Mouse (Mus musculus): ENCODE results near the gene Ngp.

Ngp gene

DNA sequence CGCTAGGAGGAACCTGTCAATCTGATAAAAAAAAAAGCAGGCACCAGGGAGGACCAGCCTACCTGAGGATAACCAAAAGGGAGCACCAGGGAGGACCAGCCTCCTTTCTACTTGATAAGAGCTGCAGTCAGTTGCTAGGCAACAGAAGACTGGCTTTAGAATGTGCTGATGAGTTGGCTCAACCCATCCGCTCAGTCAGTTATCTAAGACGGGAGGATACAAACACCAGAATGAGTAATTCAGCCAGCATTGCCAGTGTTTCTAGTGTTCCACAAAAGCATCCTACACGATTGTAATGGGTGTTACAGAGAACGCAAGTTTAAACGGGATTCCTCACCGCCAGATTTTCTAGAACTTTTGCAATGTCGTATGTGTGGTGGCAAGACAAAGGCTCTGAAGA is 11.7 kb downstream of the Ngp start:
- no peak for DNase-seq (ENCODE audit: extremely low read depth, insufficient read length, low spot score)

DNA sequence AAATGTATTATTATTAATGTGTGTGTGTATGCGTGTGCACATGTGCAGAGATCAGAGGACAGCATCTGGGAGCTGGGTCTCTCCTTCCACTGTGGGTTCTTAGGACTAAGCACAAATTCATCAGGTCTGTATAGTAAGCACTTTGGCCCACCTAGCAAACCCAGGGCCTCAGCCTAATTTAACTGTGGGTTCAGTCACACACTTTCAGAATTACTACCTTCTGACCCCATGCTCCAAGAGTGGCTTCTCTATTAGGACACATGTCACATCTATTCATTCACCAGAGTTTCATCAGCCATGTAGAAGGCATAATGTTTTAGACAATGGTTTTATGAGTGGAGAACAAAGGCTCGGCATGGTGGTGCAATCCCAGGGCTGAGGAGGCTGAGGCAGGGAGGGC is 13.5 kb downstream of the Ngp start:
- no peak for DNase-seq (ENCODE audit: extremely low read depth, insufficient read length, low spot score)

DNA sequence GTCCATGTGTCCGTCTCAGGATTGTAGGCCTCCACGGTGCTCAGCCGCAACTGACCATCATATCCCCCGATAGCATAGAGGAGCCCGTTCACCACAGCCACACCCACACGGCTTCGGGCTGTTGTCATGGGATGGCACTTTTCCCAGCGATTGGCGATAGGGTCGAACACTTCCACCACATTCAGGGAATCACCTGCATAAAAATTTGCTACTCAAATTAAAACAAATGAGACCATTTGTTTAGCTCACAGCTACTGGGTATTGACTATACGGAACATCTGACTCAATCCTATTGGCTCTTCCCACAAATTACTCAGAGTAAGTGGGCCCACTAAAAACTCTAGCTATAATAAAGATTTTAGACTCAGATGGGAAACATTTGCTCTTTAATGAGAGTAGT is 16.5 kb downstream of the Ngp start:
- DNase-seq (ENCODE audit: extremely low read depth, insufficient read length, low spot score) = no peak

GRCm38 (mm10) chr9:110440049-110440448 is 20.5 kb downstream of the Ngp start:
- DNase-seq (ENCODE audit: extremely low read depth, insufficient read length, low spot score) = no peak

DNA sequence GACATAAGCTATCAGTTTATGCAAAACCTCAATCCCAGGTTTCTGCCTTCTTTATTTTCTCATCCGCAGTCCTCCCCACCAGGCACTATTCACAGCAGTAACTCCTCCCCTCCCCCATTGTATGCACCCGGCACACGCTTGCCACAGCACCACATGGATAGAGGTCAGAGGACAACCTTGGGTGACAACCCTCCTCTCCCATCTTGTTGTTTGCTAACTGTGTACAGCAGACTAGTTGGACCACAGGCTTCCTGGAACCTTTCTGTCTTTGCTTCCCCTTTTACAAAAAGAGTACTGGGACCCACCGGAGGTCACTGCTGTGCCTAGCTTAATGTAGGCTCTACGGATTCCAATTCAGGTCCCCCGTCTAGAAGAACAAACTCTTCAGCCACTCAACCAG is 21.0 kb downstream of the Ngp start:
- no peak for DNase-seq (ENCODE audit: extremely low read depth, insufficient read length, low spot score)

GRCm38 (mm10) chr9:110448356-110448755 is 28.8 kb downstream of the Ngp start:
- DNase-seq (ENCODE audit: extremely low read depth, insufficient read length, low spot score) = no peak

- peak; percentile 39 for DNase-seq (ENCODE audit: extremely low read depth, insufficient read length, low spot score)
Observed at GRCm38 (mm10) chr9:110448857-110449617, 29.5 kb downstream of the Ngp start.

DNA sequence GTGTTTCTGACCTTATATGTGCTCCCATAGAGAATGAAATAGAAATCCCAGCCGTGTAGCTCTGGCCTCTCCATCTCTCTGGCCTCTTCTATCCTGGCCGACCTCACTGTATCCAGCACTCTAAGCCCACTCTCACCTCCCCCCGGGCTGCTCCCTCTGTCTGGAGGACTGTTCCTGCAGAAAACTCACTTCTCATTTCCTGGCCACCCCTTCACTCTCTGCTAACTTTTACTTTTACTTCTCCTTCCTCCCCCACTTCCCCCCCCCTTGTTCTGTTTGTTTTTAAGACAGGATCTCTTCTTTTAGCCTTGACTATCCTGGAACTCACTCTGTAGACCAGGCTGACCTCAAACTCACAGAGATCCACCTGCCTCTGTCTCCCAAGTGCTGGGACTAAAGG is 33.0 kb downstream of the Ngp start:
- no peak for DNase-seq (ENCODE audit: extremely low read depth, insufficient read length, low spot score)

GRCm38 (mm10) chr9:110457926-110458325 is 38.4 kb downstream of the Ngp start:
- DNase-seq (ENCODE audit: extremely low read depth, insufficient read length, low spot score) = no peak

DNA sequence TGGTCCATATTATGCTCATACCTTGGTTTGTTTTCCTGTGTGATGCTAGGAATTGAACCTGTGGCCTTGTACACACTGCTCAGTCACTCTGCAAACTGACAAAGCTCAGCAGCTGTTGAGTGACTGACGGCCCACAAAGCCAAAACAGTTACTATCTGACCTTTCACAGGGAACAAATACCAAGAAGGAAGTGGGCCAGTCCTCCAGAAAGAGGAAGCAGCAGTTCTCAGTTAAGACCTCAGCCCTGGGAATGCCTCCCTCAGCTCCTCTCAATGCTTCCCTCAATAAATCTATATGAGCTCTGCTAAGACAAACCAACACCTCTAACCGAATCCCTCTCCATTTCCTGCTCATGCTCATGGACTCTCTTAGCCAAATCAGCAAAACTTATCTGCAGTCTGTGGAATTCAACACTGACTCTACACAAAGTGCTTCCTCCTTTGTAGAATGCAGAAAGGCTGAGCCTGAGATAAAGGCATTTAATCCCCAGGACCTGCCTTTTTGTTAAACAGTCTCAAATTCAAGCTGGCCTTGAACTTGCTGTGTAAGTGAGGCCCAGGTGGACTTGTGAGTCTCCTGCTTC is 39.7 kb downstream of the Ngp start:
- DNase-seq (ENCODE audit: extremely low read depth, insufficient read length, low spot score) = no peak

DNA sequence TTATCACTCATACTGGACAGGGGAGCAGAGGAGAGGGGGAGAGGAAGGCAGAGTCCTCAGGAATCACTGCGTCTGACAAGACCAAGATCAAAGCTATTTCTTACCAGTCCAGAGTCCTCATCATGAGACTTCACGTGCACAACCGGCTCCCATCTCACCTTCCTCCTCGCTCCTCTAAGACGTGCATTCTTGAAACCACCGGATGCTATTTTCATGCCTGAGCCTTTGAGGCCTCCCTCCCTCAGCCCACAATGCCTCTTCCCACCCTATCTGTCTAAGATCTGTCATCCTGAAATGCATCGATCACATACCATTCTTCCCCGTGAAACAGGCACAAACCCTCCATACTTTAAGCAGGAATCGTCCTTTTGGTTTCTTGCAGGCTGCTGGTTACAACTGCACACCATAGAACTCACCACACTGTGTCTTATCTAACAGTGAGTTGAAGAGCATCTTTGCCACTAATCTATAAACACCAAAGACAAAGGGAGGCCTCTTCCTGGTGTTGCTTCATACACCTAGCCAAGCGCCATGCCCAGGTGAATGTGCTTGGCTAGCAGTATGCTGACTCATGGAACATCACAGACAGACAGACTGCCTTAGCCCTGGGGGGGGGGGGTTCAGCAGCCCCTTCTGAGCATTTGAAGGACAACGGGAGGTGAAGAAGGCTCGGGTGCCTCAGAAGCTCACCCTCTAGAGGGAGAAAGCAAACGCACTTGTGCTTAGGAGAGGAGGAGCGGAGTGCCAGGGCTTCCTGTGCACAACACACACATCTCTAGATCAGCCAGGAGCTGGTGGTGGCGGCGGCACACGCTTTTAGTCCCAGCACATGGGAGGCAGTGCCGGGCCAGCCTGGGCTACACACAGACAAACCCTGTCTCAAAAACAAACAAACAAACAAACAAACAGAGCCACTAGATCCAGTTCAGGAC is 41.6 kb downstream of the Ngp start:
- DNase-seq (ENCODE audit: extremely low read depth, insufficient read length, low spot score) = no peak

DNA sequence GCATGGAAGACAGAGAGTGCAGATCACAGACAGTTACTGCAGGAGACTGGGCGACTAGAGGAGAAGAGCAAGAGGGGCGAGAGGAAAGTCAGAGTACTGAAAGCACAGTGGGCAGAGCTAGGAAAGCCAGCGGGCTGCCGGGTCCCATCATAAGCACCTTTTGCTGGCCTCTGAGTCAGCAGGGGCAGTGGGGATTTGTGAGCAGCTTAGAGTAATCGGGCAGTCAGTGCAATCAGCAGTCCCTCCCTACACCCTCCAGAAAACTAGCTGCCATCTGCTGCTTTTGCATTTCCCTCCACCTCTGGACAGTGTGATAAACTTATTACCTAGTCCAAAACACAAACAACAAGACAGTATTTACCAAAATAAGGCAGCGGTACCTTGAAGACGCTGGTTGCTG is 42.8 kb downstream of the Ngp start:
- DNase-seq (ENCODE audit: extremely low read depth, insufficient read length, low spot score) = no peak

GRCm38 (mm10) chr9:110463983-110464591 is 44.5 kb downstream of the Ngp start:
- no peak for DNase-seq (ENCODE audit: extremely low read depth, insufficient read length, low spot score)

DNA sequence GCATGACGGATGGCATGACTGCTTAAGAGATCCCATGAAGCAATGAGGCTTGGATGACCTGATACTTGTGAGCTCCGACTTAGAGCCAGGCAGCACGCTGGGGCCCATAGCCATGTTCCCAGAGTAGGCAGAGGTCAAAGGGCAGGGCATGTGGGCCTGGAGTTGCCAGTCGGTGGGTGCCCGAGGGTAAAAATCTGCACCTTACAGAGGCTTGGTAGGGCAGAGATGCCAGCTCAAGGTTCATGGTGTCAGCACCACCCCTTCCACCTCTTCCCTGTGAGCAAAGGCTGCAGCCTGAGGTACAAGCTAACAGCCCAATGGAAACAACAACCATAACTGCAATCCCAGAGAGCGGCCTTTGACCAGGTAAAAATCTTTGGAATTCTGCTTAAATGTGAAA is 45.8 kb downstream of the Ngp start:
- no peak for DNase-seq (ENCODE audit: extremely low read depth, insufficient read length, low spot score)

- DNase-seq (ENCODE audit: extremely low read depth, insufficient read length, low spot score) = no peak
Observed at GRCm38 (mm10) chr9:110466179-110466578, 46.6 kb downstream of the Ngp start.
